14 mouse cellular contexts compared by ENCODE assay signal in the genomic region with DNA sequence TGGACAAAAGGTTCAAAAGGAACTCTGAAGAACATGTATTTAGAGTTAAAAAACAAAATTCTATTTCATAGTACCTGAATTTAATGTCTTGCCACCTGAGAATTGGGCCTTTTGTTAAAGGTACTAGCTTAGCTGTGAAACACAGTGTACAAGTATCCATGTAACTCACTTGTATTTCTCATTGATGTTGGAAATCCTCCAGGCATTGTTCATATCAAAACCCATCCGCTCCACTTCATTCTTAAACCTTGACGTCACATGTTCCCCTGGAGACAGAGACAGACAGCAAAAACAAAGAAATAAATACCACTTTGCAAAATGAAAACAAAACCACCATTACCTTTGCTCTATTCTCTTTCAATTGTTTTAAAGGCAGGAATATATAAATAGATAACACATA.
DNase-seq lines count a peak whose midpoint lies in the region; ATAC-seq lines count a peak whose summit lies in the region.
"Had no signal": no experiment of that assay in that cellular context is flagged by ENCODE, and none has a peak within 500 bp of the region (broad histone marks: within the 10 kb centered on the region; RNA-seq: fewer than 3 reads in every experiment).

No protein-coding gene starts in this region.

- intact Hi-C loops in heart, postnatal 36 days (cut with DNase I): loop anchor here (5.0 kb wide), 1 partner anchor 85 kb away; a partner anchor contains a TSS
- intact Hi-C loops in heart, postnatal 10 days (cut with DNase I): no loop called here

- ATAC-seq in CD4-positive, CD25-positive, alpha-beta regulatory T cell, adult 4 months: peak; percentile 56
- ATAC-seq: forebrain, embryonic 13.5 days had no signal

- DNase-seq in heart, adult 11 months: peak; percentile 89
- DNase-seq in heart, postnatal 36 days: no peak
- DNase-seq in kidney, adult 9 months: peak; percentile 51
- no peak for DNase-seq in kidney, postnatal 25 days
- peak; percentile 37 to 49 for DNase-seq in heart, postnatal 10 days
- no peak for DNase-seq in spleen, postnatal 14 days (ENCODE audit: low spot score in 2 of 2)
- no peak for DNase-seq in embryo, embryonic 9.5 days (ENCODE audit: extremely low spot score)
- DNase-seq: cerebellum, postnatal 10 days; embryo, embryonic 11 days; kidney, adult 11 months; liver, embryonic 13.5 days; thymus, adult 18-20 months had no signal

Comparison
In these comparisons a context has a peak if more than half of its experiments do, and no peak if none do; other contexts are left out.
1. DNase-seq: peak in heart, adult 11 months (single experiment), kidney, adult 9 months (single experiment) and heart, postnatal 10 days (2 of 2); none in heart, postnatal 36 days (0 of 2), kidney, postnatal 25 days (0 of 2), spleen, postnatal 14 days (0 of 2) and embryo, embryonic 9.5 days (single experiment).